Mouse (Mus musculus) heart, adult 9 months (tissue): ENCODE measurements around the gene Gm17304.

Experiments
- DNase-seq, 2 experiments: peaks; one replicate each; pipeline ENCODE4 v3.0.0; 2022; ENCODE audit warnings: low spot score in 2 of 2

The Gm17304 gene

GRCm38 (mm10) chr5:106608798-106609197 lies at the start of gene Gm17304:
Gene Gm17304 (plus strand): TSS chr5:106609098.
- DNase-seq = no peak

GRCm38 (mm10) chr5:106560631-106561498 lies 48.0 kb upstream of the Gm17304 start:
- DNase-seq = no peak

GRCm38 (mm10) chr5:106561499-106561822 lies 47.4 kb upstream of the Gm17304 start:
- no peak for DNase-seq

GRCm38 (mm10) chr5:106566025-106566424 lies 42.9 kb upstream of the Gm17304 start:
- no peak for DNase-seq

- peak in 1 of 2 experiments; percentile 13 for DNase-seq
Observed at GRCm38 (mm10) chr5:106573742-106574559, 34.9 kb upstream of the Gm17304 start.

GRCm38 (mm10) chr5:106574560-106574946 lies 34.3 kb upstream of the Gm17304 start:
- peak; percentile 83 to 84 for DNase-seq

GRCm38 (mm10) chr5:106575098-106575497 lies 33.8 kb upstream of the Gm17304 start:
- DNase-seq = no peak

GRCm38 (mm10) chr5:106577237-106577888 lies 31.5 kb upstream of the Gm17304 start:
- DNase-seq = no peak

GRCm38 (mm10) chr5:106580943-106581342 lies 28.0 kb upstream of the Gm17304 start:
- DNase-seq = no peak

GRCm38 (mm10) chr5:106589006-106589405 lies 19.9 kb upstream of the Gm17304 start:
- no peak for DNase-seq

- DNase-seq = no peak
Observed at GRCm38 (mm10) chr5:106589670-106590069, 19.2 kb upstream of the Gm17304 start.

- no peak for DNase-seq
Observed at GRCm38 (mm10) chr5:106590686-106591085, 18.2 kb upstream of the Gm17304 start.

GRCm38 (mm10) chr5:106594388-106594787 lies 14.5 kb upstream of the Gm17304 start:
- no peak for DNase-seq

- DNase-seq = no peak
Observed at GRCm38 (mm10) chr5:106597472-106597871, 11.4 kb upstream of the Gm17304 start.

- DNase-seq = no peak
Observed at GRCm38 (mm10) chr5:106599482-106599881, 9.4 kb upstream of the Gm17304 start.

- DNase-seq = no peak
Observed at GRCm38 (mm10) chr5:106604381-106604780, 4.5 kb upstream of the Gm17304 start.

GRCm38 (mm10) chr5:106605096-106605495 lies 3.8 kb upstream of the Gm17304 start:
- no peak for DNase-seq

GRCm38 (mm10) chr5:106607081-106607480 lies 1.8 kb upstream of the Gm17304 start:
- DNase-seq = no peak

- DNase-seq = no peak
Observed at GRCm38 (mm10) chr5:106612151-106612550, 3.3 kb downstream of the Gm17304 start.

- DNase-seq = peak; percentile 6 to 27
Observed at GRCm38 (mm10) chr5:106614570-106614969, 5.7 kb downstream of the Gm17304 start.

- no peak for DNase-seq
Observed at GRCm38 (mm10) chr5:106615006-106615405, 6.1 kb downstream of the Gm17304 start.

GRCm38 (mm10) chr5:106620446-106620845 lies 11.5 kb downstream of the Gm17304 start:
- DNase-seq = no peak
